Mouse (Mus musculus): ENCODE measurements around the gene 1110065P20Rik.

DNA sequence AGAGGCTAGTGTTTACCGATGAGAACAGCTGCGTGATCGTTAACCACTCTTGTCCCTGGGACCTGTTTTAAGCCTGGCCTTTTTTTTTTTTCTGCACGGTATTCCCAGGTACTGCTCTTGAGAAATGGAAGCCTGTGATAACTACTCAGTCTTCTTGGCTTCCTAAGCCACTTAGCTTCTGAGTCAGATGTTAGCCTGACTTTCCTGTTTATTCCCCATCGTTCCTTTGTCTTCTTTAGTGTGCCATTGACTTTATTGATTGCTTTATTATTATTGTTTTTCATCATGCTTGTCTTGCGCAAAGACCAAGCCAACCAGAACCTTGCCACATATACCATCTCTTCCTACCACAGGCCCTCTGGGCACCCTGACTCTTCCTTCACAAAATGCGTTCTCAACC lies 40.9 kb downstream of the 1110065P20Rik start:
- TF ChIP-seq CTCF (IDR thresholded peaks at IDR 0.05; ENCODE audit: extremely low read depth, insufficient read depth, insufficient read length, insufficient replicate concordance): no peak
- no peak for TF ChIP-seq POLR2A (IDR thresholded peaks at IDR 0.05; ENCODE audit: low read depth, low read length)
